13 mouse cellular contexts compared by ENCODE assay signal in genomic region chr5:36041756-36042155, GRCm38 (mm10).
DNase-seq lines count a peak whose midpoint lies in the region; ATAC-seq and TF ChIP-seq lines count a peak whose summit lies in the region.
"Had no signal": no experiment of that assay in that cellular context is flagged by ENCODE, and none has a peak within 500 bp of the region (broad histone marks: within the 10 kb centered on the region; RNA-seq: fewer than 3 reads in every experiment).

No protein-coding gene starts in this region.

- no peak overlapping the region for H3K4me3 ChIP-seq in heart, embryonic 11.5 days (ENCODE audit: low read depth, low read length)
- H3K4me3 ChIP-seq in liver, embryonic 12.5 days: no peak overlapping the region
- H3K4me3 ChIP-seq in liver, postnatal 0 days (ENCODE audit: low read depth, low read length): no peak overlapping the region
- H3K4me3 ChIP-seq in left cerebral cortex, adult 2 months: no peak overlapping the region

- no peak for ATAC-seq in heart, embryonic 11.5 days (replicated peaks; ENCODE audit: insufficient number of reproducible peaks, low FRiP score, low TSS enrichment)
- 0 out of 2 replicates have a peak, but pooled peaks have one; percentile 14 for ATAC-seq in liver, embryonic 12.5 days
- no peak for ATAC-seq in liver, postnatal 0 days
- no peak for ATAC-seq in erythroid progenitor cell, adult 5-6 weeks (replicated peaks; ENCODE audit: low FRiP score, poor library complexity, severe bottlenecking)

- H3K4me1 ChIP-seq in heart, embryonic 11.5 days (ENCODE audit: control insufficient read depth, insufficient read depth, low read length): peaks cover 10% of the 10 kb centered on the region; the same call in 1 of the 2 replicates
- peaks cover 8% of the 10 kb centered on the region for H3K4me1 ChIP-seq in liver, embryonic 12.5 days
- no peaks in the 10 kb centered on the region for H3K4me1 ChIP-seq in liver, postnatal 0 days (ENCODE audit: insufficient read depth)

- no peak overlapping the region for H3K9ac ChIP-seq in heart, embryonic 11.5 days (ENCODE audit: low read depth, low read length)
- no peak overlapping the region for H3K9ac ChIP-seq in liver, embryonic 12.5 days
- H3K9ac ChIP-seq in liver, postnatal 0 days (replicated peaks): no peak overlapping the region

- TF ChIP-seq CTCF in liver, postnatal 0 days (IDR thresholded peaks at IDR 0.05; ENCODE audit: low read depth): no peak
- no peak for TF ChIP-seq CTCF in left cerebral cortex, adult 2 months (IDR thresholded peaks at IDR 0.05)

- H3K36me3 ChIP-seq in heart, embryonic 11.5 days (ENCODE audit: control insufficient read depth, insufficient read depth, low read length): no peaks in the 10 kb centered on the region
- H3K36me3 ChIP-seq in liver, embryonic 12.5 days: no peaks in the 10 kb centered on the region
- no peaks in the 10 kb centered on the region for H3K36me3 ChIP-seq in liver, postnatal 0 days (replicated peaks; ENCODE audit: insufficient read depth, low read length)

- no peaks in the 10 kb centered on the region for H3K9me3 ChIP-seq in heart, embryonic 11.5 days (replicated peaks; ENCODE audit: control insufficient read depth, low read length)
- no peaks in the 10 kb centered on the region for H3K9me3 ChIP-seq in liver, embryonic 12.5 days (replicated peaks)
- H3K9me3 ChIP-seq in liver, postnatal 0 days (ENCODE audit: low read length): no peaks in the 10 kb centered on the region

- no peak overlapping the region for H3K27ac ChIP-seq in heart, embryonic 11.5 days (ENCODE audit: low read depth, low read length)
- no peak overlapping the region for H3K27ac ChIP-seq in liver, embryonic 12.5 days
- no peak overlapping the region for H3K27ac ChIP-seq in liver, postnatal 0 days (ENCODE audit: low read depth)
- no peak overlapping the region for H3K27ac ChIP-seq in left cerebral cortex, adult 2 months

- H3K27me3 ChIP-seq in heart, embryonic 11.5 days (ENCODE audit: control insufficient read depth, insufficient read depth, low read length): no peaks in the 10 kb centered on the region
- H3K27me3 ChIP-seq in liver, embryonic 12.5 days (replicated peaks): no peaks in the 10 kb centered on the region
- no peaks in the 10 kb centered on the region for H3K27me3 ChIP-seq in liver, postnatal 0 days (ENCODE audit: insufficient read depth, low read length)

- TF ChIP-seq EP300 in liver, postnatal 0 days (IDR thresholded peaks at IDR 0.05; ENCODE audit: low read depth): no peak

- DNase-seq in heart, adult 11 months: peak; percentile 87
- no peak for DNase-seq in liver, postnatal 0 days
- DNase-seq in heart, postnatal 4 days: peak; percentile 17
- peak; percentile 24 for DNase-seq in retina, embryonic 14.5 days (ENCODE audit: low spot score)
- DNase-seq in left cerebral cortex, adult 2 months (ENCODE audit: extremely low spot score in 1 of 2, low spot score in 2 of 2): no peak
- DNase-seq: adrenal gland, postnatal 36 days; cerebellum, adult 18-20 months; gastrocnemius, postnatal 14 days; kidney, adult 18-20 months; lung, postnatal 14 days had no signal

- intact Hi-C loops in left cerebral cortex, adult 2 months (cut with DNase I): no loop called here

- WGBS in heart, embryonic 11.5 days (ENCODE audit: insufficient replicate concordance): 81% methylated on average over 6 of the region's 6 CpGs
- 56% methylated on average over 6 of the region's 6 CpGs for WGBS in liver, embryonic 12.5 days (ENCODE audit: insufficient replicate concordance)
- WGBS in liver, postnatal 0 days (ENCODE audit: insufficient replicate concordance): 61% methylated on average over 6 of the region's 6 CpGs

- no peak overlapping the region for H3K4me2 ChIP-seq in heart, embryonic 11.5 days
- H3K4me2 ChIP-seq in liver, embryonic 12.5 days: no peak overlapping the region
- H3K4me2 ChIP-seq in liver, postnatal 0 days (ENCODE audit: low read depth, low read length): no peak overlapping the region

Comparison
In these comparisons a context has a peak if more than half of its experiments do, and no peak if none do; other contexts are left out.
1. DNase-seq: peak in heart, adult 11 months (single experiment), heart, postnatal 4 days (single experiment) and retina, embryonic 14.5 days (single experiment); none in liver, postnatal 0 days (single experiment) and left cerebral cortex, adult 2 months (0 of 2).